Mouse (Mus musculus): Measurements from ENCODE around the gene Chst12. TPM values are rescaled to one million over a fixed set of nuclear protein-coding genes. Genes with fewer than 3 reads are reported as not detected.

Chst12 gene
- total RNA-seq, 4 experiments from 2014 or later = 2.4 to 5.2 (median 3.5) TPM

- DNase-seq (ENCODE audit: low spot score in 2 of 2) = no peak
These were observed 65.0 kb downstream of the Chst12 start for GRCm38 (mm10) chr5:140570223-140570870.

GRCm38 (mm10) chr5:140571201-140571600 lies 65.9 kb downstream of the Chst12 start:
- no peak for DNase-seq (ENCODE audit: low spot score in 2 of 2)

GRCm38 (mm10) chr5:140571673-140572072 lies 66.3 kb downstream of the Chst12 start:
- DNase-seq (ENCODE audit: low spot score in 2 of 2) = peak; percentile 86 to 89

- DNase-seq (ENCODE audit: low spot score in 2 of 2) = peak; percentile 48 to 59
These were observed 67.3 kb downstream of the Chst12 start for GRCm38 (mm10) chr5:140572611-140573010.

Other genes starting within 250 kb of the Chst12 start
- 1 to 10 TPM; 6.8 to 9.5 (median 7.5) TPM for gene Mad1l1, start 184.0 kb upstream of the Chst12 start, total RNA-seq (2022)
- 1 to 10 TPM; 3.5 to 8.5 (median 6.1) TPM for gene Nudt1, start 183.9 kb upstream of the Chst12 start, total RNA-seq (2022)
- gene Mrm2, start 173.7 kb upstream of the Chst12 start, total RNA-seq (2022) = 1 to 10 TPM; 6.2 to 7.6 (median 7.0) TPM
- gene Snx8, start 116.3 kb upstream of the Chst12 start, total RNA-seq (2022) = 10 to 100 TPM in 1 of 4 experiments, 1 to 10 TPM in 3; 7.9 to 11.0 (median 8.9) TPM
- gene Eif3b, start 86.2 kb upstream of the Chst12 start, total RNA-seq (2022) = 10 to 100 TPM; 76.2 to 86.8 (median 78.3) TPM
- gene Gm4869, start 59.9 kb upstream of the Chst12 start, total RNA-seq (2022) = not detected
- not detected for gene Grifin, start 59.5 kb downstream of the Chst12 start, total RNA-seq (2022)
- 1 to 10 TPM; 2.0 to 2.9 (median 2.4) TPM for gene Lfng, start 101.8 kb downstream of the Chst12 start, total RNA-seq (2022)
- 1 to 10 TPM; 2.6 to 5.2 (median 3.4) TPM for gene Ttyh3, start 143.5 kb downstream of the Chst12 start, total RNA-seq (2022)
- gene Iqce, start 196.8 kb downstream of the Chst12 start, total RNA-seq (2022) = 1 to 10 TPM; 1.0 to 2.9 (median 1.4) TPM
- 1 to 10 TPM; 4.6 to 5.8 (median 5.2) TPM for gene Brat1, start 199.5 kb downstream of the Chst12 start, total RNA-seq (2022)
- under 1 TPM in 3 of 4 experiments, not detected in 1; 0.12 to 0.18 (median 0.17) TPM for gene Amz1, start 218.6 kb downstream of the Chst12 start, total RNA-seq (2022)